Mouse (Mus musculus): ENCODE measurements at regions not wholly inside any gene's neighbourhood (a gene's known extent, or its start where the extent isn't known, plus 50 kb on each side); places are given as distances from the start of the nearest gene placed in this dataset.

DNA sequence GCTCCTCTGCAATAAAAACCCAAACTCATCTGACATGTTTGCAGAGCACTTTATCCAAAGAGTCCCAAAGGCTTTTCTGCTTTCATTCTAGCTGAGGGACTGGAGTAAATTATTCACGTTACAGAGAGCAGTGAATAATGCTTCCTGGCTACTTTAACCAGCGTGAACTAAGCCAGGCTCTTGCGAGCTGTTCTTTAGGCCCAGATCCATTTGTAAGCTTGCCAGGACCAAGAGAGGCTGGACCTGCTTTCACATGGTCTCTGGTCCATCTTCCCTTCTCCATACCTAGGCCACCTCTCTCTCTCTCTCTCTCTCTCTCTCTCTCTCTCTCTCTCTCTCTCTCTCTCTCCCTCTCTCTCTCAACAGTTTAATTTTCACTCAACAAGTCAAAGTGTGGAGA lies 197.2 kb downstream of the Qk start:
- TF ChIP-seq EP300 (IDR thresholded peaks at IDR 0.05; ENCODE audit: low read depth) (no peak), CTCF (IDR thresholded peaks at IDR 0.05; ENCODE audit: low read depth) (no peak)
